Mouse (Mus musculus) CD4-positive helper T cell, adult 2 months (primary cell): ENCODE results near the gene Nupl2.

Experiments
- DNase-seq: peaks from one replicate; pipeline ENCODE4 v3.0.0-alpha.2; 2012; ENCODE audit warnings: low read depth, missing footprints, low spot score

Nupl2 gene

DNA sequence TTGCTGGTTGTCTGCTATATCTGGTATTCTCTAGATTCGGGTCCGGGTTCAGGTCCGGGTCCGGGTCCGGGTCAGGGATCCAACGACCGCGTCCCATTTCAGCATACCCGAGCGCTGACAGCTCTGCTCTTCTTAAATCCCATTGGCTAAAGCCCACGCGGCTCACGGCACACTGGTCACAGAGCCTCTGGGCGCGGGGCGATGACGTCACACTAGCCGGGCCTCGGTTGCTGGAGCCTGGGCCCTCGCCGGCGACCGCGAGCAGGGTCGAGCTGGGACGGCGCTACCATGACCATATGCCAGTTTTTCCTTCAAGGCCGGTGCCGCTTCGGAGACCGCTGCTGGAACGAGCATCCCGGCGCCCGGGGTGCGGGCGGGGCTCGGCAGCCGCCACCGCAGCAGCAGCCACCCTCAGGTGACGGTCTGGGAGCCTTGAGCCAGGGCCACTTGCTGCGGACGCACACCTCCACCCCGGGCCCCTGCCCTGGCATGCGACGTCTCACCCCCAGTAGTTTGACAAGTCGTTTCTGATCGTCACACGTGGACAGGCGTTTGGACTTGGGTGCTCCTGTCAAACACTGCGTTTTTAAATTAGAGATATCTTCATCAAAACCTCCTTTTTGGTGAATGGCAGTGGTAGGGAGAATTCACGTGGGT, at the start of gene Nupl2:
Gene Nupl2 (plus strand): TSS at position 175 of the 657 bp plus-strand sequence.
- peak; percentile 92 for DNase-seq

DNA sequence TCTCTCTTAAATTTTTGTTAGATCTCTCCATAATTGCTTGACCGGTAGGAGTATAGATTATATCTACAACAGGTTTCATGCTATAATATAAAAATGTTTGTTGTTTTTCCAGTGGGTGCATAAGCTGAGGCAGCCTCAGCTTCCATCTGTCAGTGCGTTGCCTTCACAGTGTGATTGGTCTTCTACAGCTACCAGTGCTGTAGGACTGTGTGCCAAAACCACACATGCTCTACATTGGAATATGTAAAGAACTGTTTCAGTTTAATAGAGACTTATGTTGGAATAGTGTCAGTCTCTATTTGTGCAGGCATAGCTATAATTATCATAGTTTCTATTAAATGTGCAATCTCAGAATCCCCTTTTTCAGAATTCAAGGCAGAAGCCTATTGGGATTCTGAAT, 42.5 kb upstream of the Nupl2 start:
- no peak for DNase-seq

DNA sequence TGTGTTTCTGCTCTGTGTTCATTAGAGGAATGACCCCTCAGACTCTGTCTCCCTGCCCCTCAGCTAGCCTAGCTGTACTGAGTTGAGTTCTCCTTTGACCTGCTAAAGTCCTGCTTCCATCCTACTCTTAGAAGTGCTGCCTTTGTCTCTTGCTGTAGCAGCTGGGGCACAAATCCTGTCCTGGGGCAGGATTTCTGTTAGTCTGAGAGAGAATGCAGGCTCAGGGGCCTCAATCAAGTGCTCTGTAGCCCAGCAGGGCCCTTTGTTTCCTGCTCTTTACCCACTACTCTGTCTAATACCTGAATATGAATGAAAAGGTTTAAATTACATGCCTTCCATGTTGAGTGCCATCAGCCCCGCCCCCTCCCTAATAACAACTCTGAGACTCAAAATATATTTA, 40.6 kb upstream of the Nupl2 start:
- no peak for DNase-seq

- no peak for DNase-seq
These were observed 40.0 kb upstream of the Nupl2 start for GRCm38 (mm10) chr5:24124579-24125276.

DNA sequence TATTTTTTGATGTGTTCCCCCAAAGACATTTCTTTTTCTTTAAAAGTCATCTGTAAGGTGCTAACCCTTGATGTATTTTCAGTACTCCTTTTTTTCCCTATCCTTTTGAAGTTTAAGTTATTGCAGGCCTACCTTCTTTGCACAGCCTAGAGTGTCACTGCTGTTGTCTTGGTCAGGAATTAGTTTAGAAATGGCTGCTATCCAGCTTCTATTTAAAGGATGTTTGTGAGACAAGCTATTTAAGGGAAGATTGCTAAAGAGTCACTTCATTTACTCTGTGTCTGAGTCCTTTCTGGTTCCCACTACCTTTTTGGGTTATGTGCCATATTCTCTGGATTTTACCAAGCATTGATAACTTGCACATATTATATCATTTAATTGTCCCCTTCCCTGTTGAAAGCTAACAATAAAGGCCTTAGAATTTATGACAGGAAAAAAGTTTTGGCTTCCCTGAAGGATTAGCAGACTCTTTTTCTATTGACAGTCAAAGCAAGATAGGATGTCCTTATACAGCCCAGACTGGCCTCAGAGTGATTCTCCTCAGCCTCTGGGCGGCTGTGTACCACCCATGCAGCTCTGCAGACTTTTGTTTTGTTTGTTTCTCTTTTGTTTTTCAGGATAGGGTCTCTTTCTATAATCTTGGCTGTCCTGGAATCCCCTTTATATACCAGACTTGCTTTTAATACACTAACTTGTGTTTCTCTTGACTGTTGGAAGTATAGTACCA, 38.7 kb upstream of the Nupl2 start:
- no peak for DNase-seq

DNA sequence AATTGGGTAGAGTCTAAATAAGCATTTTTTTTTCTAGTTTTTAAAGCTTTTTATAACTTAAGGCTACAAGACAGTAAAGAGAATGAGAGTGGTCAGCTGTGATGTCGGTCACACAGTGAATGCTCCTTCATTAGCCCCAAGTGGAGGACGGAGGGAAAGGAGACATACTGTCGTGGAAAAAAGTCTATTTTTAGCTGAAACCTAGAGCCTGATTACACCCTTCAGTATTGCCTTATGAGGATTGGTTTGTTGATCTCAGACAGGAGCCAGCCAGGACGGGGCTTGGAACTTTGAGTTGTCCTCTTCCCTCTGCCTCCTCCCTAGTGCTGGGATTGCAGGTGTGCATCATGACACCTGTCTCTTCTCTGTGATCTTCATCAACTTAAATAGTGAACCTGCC, 37.8 kb upstream of the Nupl2 start:
- no peak for DNase-seq

DNA sequence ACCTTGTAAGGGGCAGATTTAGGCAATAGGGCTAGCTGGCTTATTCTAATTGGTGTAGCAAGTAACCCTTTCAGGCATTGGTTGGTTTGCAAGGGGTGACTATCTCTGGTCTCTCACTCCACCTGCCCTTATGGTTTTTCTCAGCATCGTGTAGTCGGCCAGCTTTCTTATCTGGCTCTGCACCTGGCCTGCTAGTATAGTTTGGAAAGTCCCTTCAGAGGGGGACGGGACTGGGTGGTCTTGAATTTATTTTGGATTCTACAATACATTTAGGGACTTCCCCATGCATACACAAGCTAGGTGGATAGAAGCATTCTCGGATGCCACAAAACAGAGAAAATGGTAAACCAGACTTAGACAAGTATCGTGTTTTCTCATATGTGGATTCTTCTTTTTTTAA, 17.8 kb upstream of the Nupl2 start:
- DNase-seq: no peak

- no peak for DNase-seq
These were observed 12.6 kb upstream of the Nupl2 start for GRCm38 (mm10) chr5:24152199-24152598.

DNA sequence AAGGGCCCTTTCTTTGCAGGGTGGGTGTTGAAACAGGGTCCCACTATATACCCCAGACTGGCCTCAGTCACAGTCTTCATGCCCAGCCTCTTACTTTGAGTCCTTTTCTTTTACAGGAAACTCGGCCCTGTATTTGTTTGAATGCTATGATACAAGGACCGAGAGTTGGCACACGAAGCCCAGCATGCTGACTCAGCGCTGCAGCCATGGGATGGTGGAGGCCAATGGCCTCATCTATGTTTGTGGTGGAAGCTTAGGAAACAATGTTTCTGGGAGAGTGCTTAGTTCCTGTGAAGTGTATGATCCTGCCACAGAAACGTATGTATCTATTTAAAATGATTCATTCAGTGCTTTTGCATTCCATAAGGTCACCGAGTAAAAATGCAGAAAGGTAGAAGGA, 8.0 kb upstream of the Nupl2 start:
- DNase-seq: no peak

- DNase-seq: no peak
These were observed 2.5 kb downstream of the Nupl2 start for GRCm38 (mm10) chr5:24167263-24167662.

- no peak for DNase-seq
These were observed 5.1 kb downstream of the Nupl2 start for GRCm38 (mm10) chr5:24169881-24170280.

DNA sequence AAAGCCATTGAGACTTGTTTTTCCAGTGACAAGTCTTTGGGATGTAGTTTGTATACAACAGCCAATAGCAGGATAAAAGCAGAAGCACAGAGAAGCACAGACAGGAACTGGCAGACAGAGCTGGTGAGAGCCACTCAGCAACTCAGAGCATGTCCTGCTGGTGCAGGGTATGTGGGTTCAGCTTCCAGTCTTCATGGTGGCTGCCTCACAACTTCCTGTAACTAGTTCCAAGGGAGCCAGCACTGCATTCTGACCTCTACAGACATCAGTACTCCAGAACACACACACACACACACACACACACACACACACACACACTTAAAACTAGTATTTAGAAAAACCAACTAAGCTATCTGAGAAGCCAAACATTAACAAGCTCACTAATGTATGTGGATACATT, 7.3 kb downstream of the Nupl2 start:
- DNase-seq: no peak

- DNase-seq: no peak
These were observed 16.9 kb downstream of the Nupl2 start for GRCm38 (mm10) chr5:24181514-24182295.

- DNase-seq: no peak
These were observed 17.6 kb downstream of the Nupl2 start for GRCm38 (mm10) chr5:24182296-24182734.

- no peak for DNase-seq
These were observed 18.3 kb downstream of the Nupl2 start for GRCm38 (mm10) chr5:24183096-24183495.

DNA sequence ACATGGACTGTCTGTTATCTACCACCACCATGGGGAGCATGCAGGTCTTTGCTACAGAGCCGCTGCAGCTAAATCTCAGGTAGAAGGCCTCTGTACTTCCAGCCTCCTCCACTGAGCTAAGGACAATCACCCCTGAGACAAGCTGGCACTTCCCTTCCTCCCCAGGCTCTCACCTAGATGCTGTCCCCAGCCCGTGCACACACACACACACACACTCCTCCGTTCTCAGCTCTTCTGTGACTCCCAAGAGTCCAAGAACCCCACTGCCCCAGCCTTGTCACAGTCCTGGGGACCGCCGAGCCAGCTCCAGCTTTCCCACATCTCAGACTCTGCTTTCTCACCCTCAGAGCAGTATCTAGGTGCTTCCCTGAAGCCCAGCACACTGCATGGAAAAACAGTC, 19.2 kb downstream of the Nupl2 start:
- DNase-seq: no peak

- DNase-seq: no peak
These were observed 23.7 kb downstream of the Nupl2 start for GRCm38 (mm10) chr5:24188476-24188875.

DNA sequence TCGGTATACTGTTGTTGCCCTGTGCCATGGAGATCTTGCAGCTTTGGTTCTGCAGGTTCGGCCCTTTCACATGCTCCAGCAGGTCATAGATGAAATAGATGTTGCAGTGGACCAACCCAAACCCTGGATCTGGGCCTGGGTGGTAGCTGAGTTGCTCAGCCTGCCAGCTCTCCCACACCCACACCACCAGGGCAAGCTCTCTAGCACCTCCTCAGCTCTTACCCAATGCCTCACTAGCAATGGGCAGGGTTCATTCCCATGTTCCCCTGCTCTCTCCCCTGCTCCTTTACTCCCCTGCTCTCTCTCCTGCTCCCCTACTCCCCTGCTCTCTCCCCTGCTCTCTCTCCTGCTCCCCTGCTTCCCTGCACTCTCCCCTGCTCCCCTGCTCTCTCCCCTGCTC, 27.1 kb downstream of the Nupl2 start:
- DNase-seq: no peak

GRCm38 (mm10) chr5:24201006-24201405, 36.2 kb downstream of the Nupl2 start:
- no peak for DNase-seq

GRCm38 (mm10) chr5:24202492-24202891, 37.7 kb downstream of the Nupl2 start:
- no peak for DNase-seq

DNA sequence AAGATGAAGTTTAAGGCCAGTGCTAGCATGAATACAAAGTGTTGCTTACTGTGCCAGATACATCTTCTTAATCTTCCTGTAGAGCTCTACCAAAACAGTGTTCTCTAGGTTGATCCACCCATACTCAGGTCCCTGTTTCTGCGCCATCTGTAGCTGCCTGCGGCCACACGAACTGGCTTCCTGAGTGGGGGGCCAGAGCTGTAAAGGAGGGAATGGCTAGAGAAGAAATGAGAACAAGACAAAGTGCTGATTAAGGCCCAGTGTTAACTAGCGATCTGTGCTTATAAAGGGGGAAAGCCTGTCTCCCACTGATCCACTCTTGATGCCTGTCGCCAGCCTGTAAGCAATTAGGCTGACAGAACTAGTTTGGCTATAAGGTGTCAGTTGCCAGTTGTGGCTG, 38.5 kb downstream of the Nupl2 start:
- no peak for DNase-seq

DNA sequence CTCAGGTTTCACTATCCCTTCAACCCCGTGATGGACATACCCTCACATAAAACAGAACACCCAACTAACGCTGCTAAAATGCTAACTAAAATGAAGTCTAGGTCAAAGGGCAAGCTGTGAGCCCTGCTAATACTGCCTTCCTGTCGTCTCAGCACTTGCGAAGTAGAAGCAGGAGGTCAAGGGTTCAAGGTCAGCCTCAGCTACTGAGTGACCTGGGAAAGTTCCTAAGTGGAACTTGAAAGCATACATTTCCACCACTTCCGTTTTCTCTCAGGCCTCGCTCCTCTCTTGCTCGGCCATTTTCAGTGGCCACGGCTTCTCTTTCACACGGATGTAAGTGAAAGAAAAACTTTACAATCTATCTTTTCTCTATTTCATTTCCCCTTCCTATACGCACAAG, 43.2 kb downstream of the Nupl2 start:
- DNase-seq: no peak
